Mouse (Mus musculus): ENCODE measurements around the gene Cfdp1. TPM values are rescaled to one million over a fixed set of nuclear protein-coding genes. Genes with fewer than 3 reads are reported as not detected.

The Cfdp1 gene
- polyA plus RNA-seq, 1 experiment, result 58.5 TPM

Other genes with a start within 250 kb of the Cfdp1 start
- 15.3 and 20.2 TPM in 2 replicates for gene Ldhd, start 223.9 kb downstream of the Cfdp1 start, polyA plus RNA-seq (2012; rRNA removed)
- gene Zfp1, start 210.9 kb downstream of the Cfdp1 start, polyA plus RNA-seq (2012; rRNA removed), result 14.5 and 15.6 TPM in 2 replicates
- gene Ctrb1, start 163.3 kb downstream of the Cfdp1 start, polyA plus RNA-seq (2012; rRNA removed), result 0.40 and 2.3 TPM in 2 replicates
- gene Bcar1, start 110.5 kb downstream of the Cfdp1 start, polyA plus RNA-seq (2012; rRNA removed), result 40.1 and 42.5 TPM in 2 replicates
- gene Tmem170, start 22.5 kb upstream of the Cfdp1 start, polyA plus RNA-seq (2012; rRNA removed), result 9.1 and 9.6 TPM in 2 replicates
- 0.10 and 0.25 TPM in 2 replicates for gene Chst5, start 56.2 kb upstream of the Cfdp1 start, polyA plus RNA-seq (2012; rRNA removed)
- gene Tmem231, start 79.6 kb upstream of the Cfdp1 start, polyA plus RNA-seq (2012; rRNA removed), result 8.1 and 9.2 TPM in 2 replicates
- 94.5 and 112 TPM in 2 replicates for gene Gabarapl2, start 86.4 kb upstream of the Cfdp1 start, polyA plus RNA-seq (2012; rRNA removed)
- gene Adat1, start 138.0 kb upstream of the Cfdp1 start, polyA plus RNA-seq (2012; rRNA removed), result 5.6 and 5.9 TPM in 2 replicates
- 65.4 and 82.7 TPM in 2 replicates for gene Kars, start 157.0 kb upstream of the Cfdp1 start, polyA plus RNA-seq (2012; rRNA removed)
- gene Terf2ip, start 157.1 kb upstream of the Cfdp1 start, polyA plus RNA-seq (2012; rRNA removed), result 13.9 and 15.9 TPM in 2 replicates
- gene Gm6793, start 160.7 kb upstream of the Cfdp1 start, polyA plus RNA-seq (2012; rRNA removed), result 0.19 TPM in 1 of 2 replicates, not detected in the other

All from urinary bladder, adult 2 months (tissue).